Mouse (Mus musculus): ENCODE results near the gene Ptprs. TPM values are rescaled to one million over a fixed set of nuclear protein-coding genes. Genes with fewer than 3 reads are reported as not detected.
"Not testable (repeated sequence)": the region's sequence is repeated elsewhere in the genome, so short reads cannot be mapped to it uniquely, and the experiment has no call there.

The Ptprs gene
- total RNA-seq, 2 experiments from 2014 or later: 29.6 to 43.1 TPM

DNA sequence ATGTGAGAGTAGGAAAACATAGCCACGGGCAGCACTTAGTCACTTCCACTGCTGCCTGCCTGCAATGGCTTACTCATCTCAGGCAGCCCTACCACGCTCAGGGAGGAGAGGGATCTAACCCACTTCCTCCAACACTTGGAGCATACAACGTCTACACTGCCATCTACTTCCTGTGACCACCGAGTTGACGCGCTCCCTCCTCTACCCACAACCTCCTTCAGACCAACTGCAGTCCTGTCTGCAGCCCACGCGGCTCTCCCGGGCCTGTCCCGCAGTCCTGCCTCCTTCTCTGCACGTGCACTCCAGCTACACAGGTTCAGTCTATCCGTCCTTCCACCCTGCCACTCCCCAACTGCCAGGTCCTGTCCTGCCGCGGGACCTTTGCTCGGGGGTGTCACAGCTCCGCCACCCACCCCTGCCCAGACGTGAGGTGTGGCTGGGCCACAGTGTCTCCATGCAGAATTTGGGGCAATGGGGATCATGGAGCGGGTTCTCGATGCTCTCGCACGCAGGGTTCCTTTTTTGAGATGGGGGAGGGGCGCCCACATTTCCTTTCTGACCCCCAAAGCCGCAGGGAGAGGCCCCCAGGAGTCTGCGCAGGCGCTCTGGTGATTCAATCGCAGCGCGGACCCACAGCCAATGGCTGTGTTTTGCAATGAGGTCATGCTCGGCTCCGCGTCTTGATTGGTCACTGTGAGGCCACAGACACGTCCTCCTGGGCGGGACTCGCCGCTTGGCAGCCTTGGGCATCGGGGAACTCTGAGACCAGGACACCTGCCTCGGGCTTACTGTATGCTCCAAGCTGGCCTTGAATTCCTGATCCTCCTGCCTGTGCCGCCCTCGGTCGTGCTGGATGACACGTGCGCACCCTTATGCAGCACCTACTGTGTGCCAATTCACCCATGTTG is 31.1 kb upstream of the Ptprs start:
- TF ChIP-seq CTCF (IDR thresholded peaks at IDR 0.05): no peak

DNA sequence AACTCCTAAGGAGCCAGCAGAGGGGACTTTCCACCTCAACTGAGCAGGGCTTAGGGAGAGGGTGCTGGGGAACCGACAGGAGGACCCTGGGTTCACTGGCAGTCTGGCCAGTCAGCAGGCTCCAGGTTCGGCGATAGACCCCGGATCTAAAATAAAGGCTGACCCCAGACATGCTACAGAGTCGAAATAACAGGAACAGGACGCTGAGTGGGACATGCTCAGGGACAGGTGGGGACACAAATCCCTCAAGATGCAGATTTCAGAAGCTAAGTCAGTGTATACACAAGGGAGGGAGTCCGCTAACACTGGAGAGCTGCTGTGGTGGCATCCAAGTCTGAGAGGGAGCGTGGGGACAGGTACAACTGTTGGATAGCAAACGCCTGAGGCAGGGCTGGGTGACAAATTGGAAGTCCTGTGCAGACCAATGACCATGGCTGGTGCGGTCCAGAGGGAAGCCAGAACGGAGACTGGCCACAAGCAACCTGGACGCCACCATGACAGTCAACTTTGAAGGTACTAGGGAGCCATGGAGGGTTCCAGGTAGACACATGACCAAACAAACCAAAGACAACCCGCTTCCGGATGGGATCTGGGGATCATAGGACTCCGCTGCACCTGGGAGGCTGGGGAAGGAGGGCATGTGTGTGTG is 30.3 kb upstream of the Ptprs start:
- Histone ChIP-seq H3K27ac (no peak overlapping the region), H3K4me3 (peak overlapping the region; percentile 91)
- intact Hi-C loops (cut with DNase I): no loop called here
- no peak for DNase-seq
- no peak for TF ChIP-seq CTCF (IDR thresholded peaks at IDR 0.05)

More for the DNA sequence above, 31.1 kb upstream of the Ptprs start:
- peak overlapping the region; percentile 90 for H3K27ac ChIP-seq
- peak overlapping the region; percentile 91 for H3K4me3 ChIP-seq
- intact Hi-C loops (cut with DNase I): no loop called here
- DNase-seq: peak; percentile 96

DNA sequence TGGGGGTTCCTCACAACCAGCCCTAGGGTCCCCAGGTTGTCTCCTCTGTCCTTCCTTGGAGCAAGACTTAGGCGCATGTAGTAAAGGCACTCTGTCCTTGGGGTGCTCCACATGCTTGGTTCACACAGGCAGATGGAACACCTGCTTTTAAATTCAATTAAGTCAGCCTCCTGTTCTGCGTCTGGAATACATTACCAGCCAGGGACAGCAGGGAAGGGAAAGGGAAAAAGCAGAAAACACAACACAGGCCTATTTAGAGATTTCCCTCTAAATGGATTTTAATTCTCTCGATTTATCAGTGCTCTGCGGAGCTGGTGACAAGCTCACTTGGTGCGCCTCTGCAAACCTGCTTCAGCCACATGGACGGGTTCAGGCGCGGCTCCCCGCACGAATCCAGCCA is 29.1 kb upstream of the Ptprs start:
- no peak overlapping the region for H3K4me3 ChIP-seq
- no peak overlapping the region for H3K27ac ChIP-seq
- no peak for DNase-seq
- TF ChIP-seq CTCF (IDR thresholded peaks at IDR 0.05): no peak
- intact Hi-C loops (cut with DNase I): no loop called here

DNA sequence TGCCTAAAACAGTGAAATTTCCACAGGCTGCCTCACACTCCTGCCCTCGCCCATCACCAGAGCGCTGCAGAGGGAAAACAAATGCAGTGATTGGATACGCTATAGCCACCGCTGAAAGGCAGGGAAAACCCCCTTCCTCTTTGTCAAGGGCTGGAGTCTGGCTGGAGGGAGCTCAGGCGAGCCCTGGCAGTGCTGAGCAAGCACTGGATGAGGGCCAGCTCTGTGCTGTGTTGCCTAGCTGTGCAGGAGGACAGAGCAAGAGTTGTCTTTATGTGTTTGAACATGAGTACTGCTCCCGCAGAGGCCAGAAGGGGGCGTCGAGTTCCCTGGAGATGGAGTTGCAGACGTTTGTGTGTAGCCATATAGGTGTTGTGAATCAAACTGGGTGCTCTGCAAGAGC is 26.2 kb upstream of the Ptprs start:
- H3K27ac ChIP-seq: no peak overlapping the region
- no peak for TF ChIP-seq CTCF (IDR thresholded peaks at IDR 0.05)
- DNase-seq: peak; percentile 64
- no peak overlapping the region for H3K4me3 ChIP-seq
- intact Hi-C loops (cut with DNase I): no loop called here

DNA sequence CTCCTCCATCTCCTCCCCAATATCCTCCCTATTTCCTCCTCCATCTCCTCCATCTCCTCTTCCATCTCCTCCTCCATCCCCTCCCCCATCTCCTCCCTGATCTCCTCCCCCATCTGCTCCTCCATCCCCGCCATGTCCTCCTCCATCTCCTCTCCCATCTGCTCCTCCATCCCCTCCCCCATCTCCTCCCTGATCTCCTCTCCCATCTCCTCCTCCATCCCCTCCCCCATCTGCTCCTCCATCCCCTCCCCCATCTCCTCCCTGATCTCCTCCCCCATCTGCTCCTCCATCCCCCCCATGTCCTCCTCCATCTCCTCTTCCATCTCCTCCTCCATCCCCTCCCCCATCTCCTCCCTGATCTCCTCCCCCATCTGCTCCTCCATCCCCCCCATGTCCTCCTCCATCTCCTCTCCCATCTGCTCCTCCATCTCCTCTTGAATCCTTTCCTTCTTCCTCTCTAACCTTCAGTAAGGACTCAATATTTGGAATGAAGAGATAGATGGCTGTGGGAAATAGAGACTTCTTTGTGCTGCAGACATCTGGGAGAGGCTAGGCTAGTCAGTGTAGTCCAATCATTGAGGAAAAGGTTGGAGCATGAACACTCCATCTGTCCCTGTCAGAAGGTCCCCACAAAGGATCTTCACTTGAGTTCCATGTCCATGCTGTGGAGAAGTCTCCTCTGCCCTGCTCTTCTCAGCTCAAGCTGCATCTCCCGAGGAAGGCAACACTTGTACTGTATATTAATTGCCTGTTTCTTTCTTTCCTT is 25.5 kb upstream of the Ptprs start:
- H3K4me3 ChIP-seq; H3K27ac ChIP-seq; intact Hi-C loops (cut with DNase I); DNase-seq: not testable (repeated sequence)

DNA sequence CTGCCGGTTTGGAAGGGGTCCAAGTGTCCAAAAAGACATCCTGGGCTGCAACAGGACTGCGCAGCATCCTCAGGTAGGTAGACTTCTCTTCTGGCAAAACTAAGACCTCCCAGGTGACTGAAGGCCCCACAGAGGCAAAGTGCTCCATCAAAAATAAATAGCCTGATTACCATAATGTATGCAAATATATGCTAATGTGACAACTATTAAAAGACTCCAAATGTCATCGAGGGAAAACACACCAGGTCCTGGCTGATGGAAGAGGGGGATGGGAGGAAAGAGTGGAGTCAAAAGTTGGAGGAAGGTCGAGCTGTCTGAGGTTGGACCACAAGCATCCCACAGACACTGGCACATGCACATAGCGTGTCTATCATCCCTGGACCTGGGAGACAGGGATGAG is 22.9 kb upstream of the Ptprs start:
- no peak for DNase-seq
- intact Hi-C loops (cut with DNase I): no loop called here
- Histone ChIP-seq H3K4me3 (no peak overlapping the region), H3K27ac (no peak overlapping the region)
- no peak for TF ChIP-seq CTCF (IDR thresholded peaks at IDR 0.05)

DNA sequence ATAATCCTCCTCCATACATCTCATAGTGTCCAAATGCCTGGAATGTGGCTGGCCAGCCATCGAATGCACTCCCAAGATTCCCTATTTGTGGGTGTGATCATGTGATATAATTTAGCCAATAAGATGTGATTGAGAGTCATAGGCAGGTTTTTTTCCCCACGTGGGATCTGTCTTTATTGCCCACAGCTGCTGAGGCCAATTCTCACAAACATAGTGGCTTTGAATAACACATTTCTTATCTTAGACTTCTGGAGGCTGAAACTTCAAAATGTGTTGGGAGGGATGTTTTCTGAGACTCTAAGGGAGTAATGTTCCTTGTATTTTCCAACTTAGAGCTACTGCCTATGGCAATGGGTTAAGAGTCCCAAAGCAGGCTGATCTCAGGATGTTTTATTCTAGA is 18.2 kb upstream of the Ptprs start:
- no peak for DNase-seq
- intact Hi-C loops (cut with DNase I): loop anchor here (5.0 kb wide), 1 partner anchor 48 kb away; no protein-coding TSS in a partner anchor
- Histone ChIP-seq H3K27ac (no peak overlapping the region), H3K4me3 (no peak overlapping the region)
- TF ChIP-seq CTCF (IDR thresholded peaks at IDR 0.05): no peak

DNA sequence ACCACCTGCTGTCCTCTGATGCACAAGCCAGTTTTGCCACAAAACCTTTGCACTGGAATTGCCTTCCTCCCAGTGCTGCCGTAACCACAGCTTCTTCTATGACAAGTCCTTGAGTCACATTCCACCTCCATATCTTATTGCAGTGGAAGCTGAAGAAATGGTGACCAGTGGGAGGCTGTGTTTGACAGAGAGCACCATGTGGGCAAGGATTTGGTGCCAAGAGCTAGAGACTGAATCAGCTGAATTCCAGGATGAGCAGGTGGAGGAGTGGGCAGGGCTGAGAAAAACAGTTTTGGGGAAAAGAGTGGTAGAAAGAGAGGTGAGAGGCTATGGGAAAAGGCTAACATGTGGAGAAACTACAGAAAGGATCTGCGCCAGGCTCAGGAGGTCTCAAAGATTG is 17.6 kb upstream of the Ptprs start:
- no peak overlapping the region for H3K27ac ChIP-seq
- no peak for TF ChIP-seq CTCF (IDR thresholded peaks at IDR 0.05)
- H3K4me3 ChIP-seq: no peak overlapping the region
- intact Hi-C loops (cut with DNase I): loop anchor here (5.0 kb wide), 1 partner anchor 48 kb away; no protein-coding TSS in a partner anchor
- no peak for DNase-seq

DNA sequence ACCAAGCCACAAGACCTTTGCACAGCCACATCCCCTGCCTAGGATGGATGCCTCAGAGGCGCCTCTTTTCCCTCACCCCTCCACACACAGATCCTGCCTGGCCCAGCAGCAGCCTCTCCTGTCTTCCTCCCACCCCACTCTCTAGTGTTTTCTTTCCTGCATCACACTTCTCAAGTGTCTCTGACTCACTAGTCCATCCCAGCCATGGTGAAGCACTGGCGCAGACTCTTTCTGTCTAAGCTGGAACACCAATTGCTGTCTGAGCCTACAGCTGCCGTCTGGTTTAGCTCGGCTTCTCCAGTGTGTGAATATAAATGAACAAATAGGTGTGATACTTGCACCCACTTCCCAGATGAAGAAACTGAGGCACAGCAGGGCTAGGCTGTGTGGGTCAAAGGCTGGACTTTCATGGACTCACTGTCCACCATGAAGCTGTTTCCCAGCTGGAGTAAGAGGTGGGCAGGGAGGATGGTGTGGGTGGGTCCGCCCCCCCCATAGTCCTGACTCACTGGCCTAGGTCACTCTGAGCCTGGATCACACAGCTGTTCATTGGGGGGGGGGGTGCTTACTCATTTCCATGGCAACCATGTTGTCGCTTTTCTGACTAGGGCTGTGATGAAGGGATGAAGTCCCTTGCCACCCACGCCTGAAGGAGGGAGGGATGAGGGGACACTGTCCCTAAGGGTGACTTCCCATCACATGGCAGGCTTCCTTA is 14.3 kb upstream of the Ptprs start:
- Histone ChIP-seq H3K4me3 (no peak overlapping the region), H3K27ac (no peak overlapping the region)
- no peak for TF ChIP-seq CTCF (IDR thresholded peaks at IDR 0.05)
- intact Hi-C loops (cut with DNase I): loop anchor here (5.0 kb wide), 1 partner anchor 52 kb away; no protein-coding TSS in a partner anchor
- DNase-seq: no peak

DNA sequence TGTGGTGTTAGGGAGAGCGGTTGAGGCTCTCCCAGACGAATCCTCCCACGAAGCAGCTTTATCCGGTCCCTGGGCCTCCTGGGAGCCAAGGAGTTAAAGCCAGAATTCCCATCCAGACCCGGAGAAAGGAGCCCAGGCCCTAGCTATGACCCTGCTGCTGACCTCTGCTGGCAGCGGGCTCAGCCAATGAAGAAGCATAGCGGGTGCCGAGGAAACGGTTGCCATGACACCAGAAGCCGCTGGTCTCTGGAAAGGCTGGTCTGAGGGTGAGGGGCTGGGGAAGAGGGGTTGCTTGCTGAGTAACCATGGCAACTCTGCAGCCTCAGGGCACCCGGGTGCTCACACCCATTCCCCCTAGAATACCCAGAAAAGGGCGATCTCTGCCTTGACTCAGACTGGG is 11.7 kb upstream of the Ptprs start:
- peak; percentile 24 for DNase-seq
- TF ChIP-seq CTCF (IDR thresholded peaks at IDR 0.05): no peak
- Histone ChIP-seq H3K27ac (no peak overlapping the region), H3K4me3 (no peak overlapping the region)
- intact Hi-C loops (cut with DNase I): no loop called here

DNA sequence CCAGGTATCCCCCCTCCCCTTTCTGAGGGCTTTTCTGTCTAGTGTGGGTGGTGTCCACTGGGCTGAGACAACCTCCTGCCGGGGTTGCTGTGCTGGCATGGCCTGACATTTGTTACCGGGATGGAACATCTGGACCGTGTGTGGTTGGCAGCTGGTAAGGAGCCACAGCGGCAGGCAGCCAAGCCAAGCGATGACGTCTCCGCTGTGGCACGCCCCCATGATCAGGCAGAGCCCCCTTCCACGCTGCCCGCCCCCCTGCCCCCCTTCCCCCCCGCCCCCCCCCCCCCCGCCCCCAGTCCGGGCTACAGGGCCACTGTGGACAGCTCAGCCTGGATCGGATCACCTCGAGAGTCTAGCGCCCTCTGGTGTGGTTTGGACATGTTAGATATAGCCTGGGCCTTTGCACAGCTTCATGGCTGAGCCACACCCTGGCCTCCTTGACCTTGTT is 11.2 kb upstream of the Ptprs start:
- intact Hi-C loops (cut with DNase I): no loop called here
- no peak overlapping the region for H3K27ac ChIP-seq
- no peak overlapping the region for H3K4me3 ChIP-seq
- TF ChIP-seq CTCF (IDR thresholded peaks at IDR 0.05): peak; percentile 44
- DNase-seq: peak; percentile 57

DNA sequence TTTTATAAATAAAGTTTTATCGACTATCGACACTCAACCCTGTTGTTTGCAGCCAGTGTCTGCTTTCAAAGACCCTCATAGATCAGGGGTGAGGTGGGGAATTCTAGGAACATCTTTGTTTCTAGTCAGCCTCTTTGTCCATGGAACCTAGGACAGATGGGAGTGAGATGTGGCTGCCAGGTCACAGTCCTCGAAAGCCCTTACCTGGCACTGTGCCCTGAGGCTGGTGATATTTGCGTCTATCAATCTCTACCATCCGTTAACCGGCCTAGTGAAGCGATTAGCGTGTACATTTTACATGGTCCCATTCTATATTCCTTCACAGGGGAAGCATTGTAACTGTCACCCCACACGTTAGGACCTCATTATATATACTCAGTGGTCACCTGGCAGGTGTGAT is 9.6 kb upstream of the Ptprs start:
- intact Hi-C loops (cut with DNase I): no loop called here
- H3K27ac ChIP-seq: no peak overlapping the region
- no peak for TF ChIP-seq CTCF (IDR thresholded peaks at IDR 0.05)
- no peak overlapping the region for H3K4me3 ChIP-seq
- no peak for DNase-seq

Measured in gastrocnemius, adult 2 months (tissue).